Mouse (Mus musculus) erythroblast, embryonic 14.5 days (primary cell): ENCODE results near the gene Wdr86.

Experiments used
- GATA1 ChIP-seq: IDR thresholded peaks from 2 replicates; pipeline ENCODE4 v1.6.1; 2012; ENCODE audit warnings: low read length, inconsistent platforms, mixed read lengths
- TAL1 ChIP-seq: IDR thresholded peaks from 3 replicates; pipeline ENCODE4 v1.6.1; 2012; ENCODE audit warnings: low read length, inconsistent platforms, mixed read lengths

- TF ChIP-seq TAL1, result no peak
- TF ChIP-seq GATA1, result no peak
Measured at GRCm38 (mm10) chr5:24741172-24741885, 10.8 kb upstream of the Wdr86 start.
